Mouse (Mus musculus) gastrocnemius, postnatal 25 days (tissue): ENCODE data around the gene Polr1e. TPM values are rescaled to one million over a fixed set of nuclear protein-coding genes. Genes with fewer than 3 reads are reported as not detected.
"Not testable (repeated sequence)": the region's sequence is repeated elsewhere in the genome, so short reads cannot be mapped to it uniquely, and the experiment has no call there.

Source experiments
- DNase-seq: peaks from one replicate; pipeline ENCODE4 v3.0.0; 2022
- total RNA-seq, 2 experiments: library from RNA; stranded (reverse); gene quantifications; 1 replicate in 1 of 2; 2 replicates in 1 of 2; pipeline ENCODE4 v1.2.3; 2021

The Polr1e gene
- total RNA-seq, 2 experiments from 2014 or later: 4.0 to 4.6 TPM

- no peak for DNase-seq
Observed at GRCm38 (mm10) chr4:45005452-45005851, 12.9 kb upstream of the Polr1e start.

- no peak for DNase-seq
Observed at GRCm38 (mm10) chr4:45010806-45011415, 7.5 kb upstream of the Polr1e start.

DNA sequence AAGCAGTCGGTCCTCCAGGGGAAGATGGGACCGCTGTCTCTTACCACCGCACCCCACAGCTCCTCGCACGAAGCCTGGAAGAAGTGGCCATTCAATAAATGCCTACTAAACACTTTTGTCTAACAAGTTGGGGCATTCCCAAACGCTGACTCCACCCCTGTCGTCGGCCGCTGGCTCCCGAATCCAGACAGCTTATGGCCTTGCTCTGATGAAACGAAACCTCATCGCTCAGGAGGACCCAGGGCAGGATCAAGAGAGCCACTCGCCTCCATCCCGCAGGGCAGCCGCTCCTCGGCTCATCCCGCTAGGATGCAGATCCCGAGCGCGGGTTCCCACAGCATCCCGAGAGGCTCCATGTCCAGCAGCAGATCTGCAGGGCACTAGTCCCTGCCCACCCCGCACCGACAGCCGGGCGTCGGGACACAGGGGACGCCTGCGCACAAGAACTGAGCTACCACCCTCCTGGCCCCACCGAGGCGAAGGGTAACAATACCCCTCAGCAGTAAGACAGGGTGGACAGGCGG is 6.7 kb upstream of the Polr1e start:
- no peak for DNase-seq

- DNase-seq: peak; percentile 100
Observed at GRCm38 (mm10) chr4:45012105-45012975, 6.0 kb upstream of the Polr1e start, which contains the start of gene Zbtb5. Zbtb5 (minus strand) TSS chr4:45012412.

GRCm38 (mm10) chr4:45013031-45013431 is 5.4 kb upstream of the Polr1e start:
- no peak for DNase-seq

DNA sequence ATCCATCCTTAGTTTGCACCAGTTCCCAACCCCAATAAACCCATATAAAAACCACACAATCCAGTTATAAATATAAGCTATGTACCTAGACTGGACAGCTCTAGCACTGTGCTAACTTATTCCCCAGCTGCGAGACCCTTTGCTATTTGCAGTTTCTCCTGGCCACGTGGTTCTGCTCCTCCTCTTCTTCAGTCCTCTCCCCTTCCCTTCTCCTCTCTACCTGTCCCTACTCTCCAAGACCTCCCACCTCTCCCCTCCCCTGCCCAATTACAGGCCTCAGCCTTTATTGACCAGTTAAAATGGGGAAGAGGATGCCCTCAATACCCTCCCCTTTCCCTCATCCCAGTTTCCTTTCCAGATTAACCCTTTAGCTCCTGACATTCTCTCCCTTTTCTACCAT is 4.8 kb upstream of the Polr1e start:
- DNase-seq: no peak

DNA sequence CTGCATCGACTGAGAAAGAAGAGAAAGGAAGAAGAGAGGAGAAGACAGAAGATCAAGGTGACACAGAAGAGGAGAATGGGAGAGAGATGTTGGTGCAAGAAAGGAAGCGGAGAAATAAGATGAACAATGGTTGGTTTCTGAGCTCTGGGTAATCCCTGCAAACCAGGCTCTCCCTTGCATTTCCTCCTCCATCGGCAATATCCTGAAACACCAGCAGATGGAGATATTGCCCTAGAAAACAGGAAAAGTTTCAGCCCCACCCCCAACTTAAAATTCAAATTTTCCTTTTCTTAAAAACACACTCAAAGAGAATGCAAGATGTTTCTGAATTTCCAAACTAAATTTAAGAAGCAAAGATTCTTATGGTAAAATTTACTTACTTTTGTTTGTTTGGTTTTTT is 2.8 kb upstream of the Polr1e start:
- no peak for DNase-seq

DNA sequence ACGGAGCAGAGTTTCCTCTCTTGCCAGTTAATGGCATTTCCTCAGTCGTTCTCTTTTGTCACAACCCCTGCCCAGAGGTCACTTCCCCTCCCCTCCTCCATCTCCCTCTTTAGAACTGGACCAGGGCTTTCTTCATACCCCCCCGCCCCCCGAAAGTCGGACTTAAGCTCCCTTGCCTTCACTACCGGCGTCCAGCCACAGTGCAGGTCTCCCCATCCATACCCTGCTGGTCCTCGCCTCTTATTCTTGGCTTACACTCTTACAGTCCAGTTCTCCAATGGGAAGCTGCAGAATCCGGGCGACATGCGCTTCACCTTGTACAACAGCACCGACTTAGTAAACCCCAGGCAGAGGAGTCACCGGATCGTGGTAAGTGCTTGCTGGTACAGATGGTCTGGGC is 626 bp downstream of the Polr1e start:
- no peak for DNase-seq

DNA sequence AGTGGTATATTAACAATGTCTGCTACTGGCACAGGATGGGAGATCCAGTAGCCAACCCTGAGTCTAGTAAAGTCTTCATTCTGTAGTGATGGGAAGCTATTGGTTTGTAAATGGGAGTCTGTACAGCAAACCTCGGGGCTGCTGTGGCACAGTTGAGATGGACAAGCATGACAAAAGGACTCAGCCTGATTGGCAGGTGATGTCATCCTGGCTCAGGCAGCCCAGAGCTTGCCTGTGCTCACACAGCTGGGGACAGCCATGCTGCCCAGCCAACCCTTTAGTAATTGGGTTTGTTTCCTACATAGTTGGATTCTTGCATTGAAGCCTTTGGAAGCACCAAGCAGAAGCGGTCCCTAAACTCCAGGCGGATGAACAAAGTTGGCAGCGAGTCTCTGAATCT is 8.1 kb downstream of the Polr1e start:
- DNase-seq: no peak

DNA sequence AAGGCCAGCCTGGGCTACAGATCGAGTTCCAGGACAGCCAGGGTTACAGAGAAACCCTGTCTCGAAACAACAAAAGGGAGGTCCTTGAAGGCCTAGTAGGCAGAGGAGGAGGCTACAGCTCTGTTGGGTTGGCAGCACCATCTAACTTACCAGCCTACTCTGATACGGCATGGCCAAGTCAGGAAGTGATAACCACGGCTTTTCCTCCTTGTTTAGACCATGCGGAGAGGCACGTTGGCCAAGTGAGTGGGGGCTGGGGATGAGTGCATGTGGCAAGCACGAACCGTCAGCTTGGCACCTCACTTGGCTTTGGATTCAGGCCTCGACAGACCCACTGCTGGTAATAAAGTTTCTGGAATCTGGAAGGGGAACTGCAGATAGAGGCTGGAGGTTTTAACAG is 14.2 kb downstream of the Polr1e start:
- DNase-seq: no peak

GRCm38 (mm10) chr4:45034693-45035628 is 16.6 kb downstream of the Polr1e start:
- DNase-seq: no peak

- DNase-seq: no peak
Observed at GRCm38 (mm10) chr4:45036048-45036447, 17.7 kb downstream of the Polr1e start.

- no peak for DNase-seq
Observed at GRCm38 (mm10) chr4:45036571-45036970, 18.2 kb downstream of the Polr1e start.

- no peak for DNase-seq
Observed at GRCm38 (mm10) chr4:45037455-45038410, 19.4 kb downstream of the Polr1e start.

- DNase-seq: not testable (repeated sequence)
Observed at GRCm38 (mm10) chr4:45038879-45039278, 20.5 kb downstream of the Polr1e start.

GRCm38 (mm10) chr4:45039546-45039945 is 21.2 kb downstream of the Polr1e start:
- DNase-seq: not testable (repeated sequence)

- no peak for DNase-seq
Observed at GRCm38 (mm10) chr4:45040795-45041194, 22.4 kb downstream of the Polr1e start.

GRCm38 (mm10) chr4:45046679-45047078 is 28.3 kb downstream of the Polr1e start:
- no peak for DNase-seq

DNA sequence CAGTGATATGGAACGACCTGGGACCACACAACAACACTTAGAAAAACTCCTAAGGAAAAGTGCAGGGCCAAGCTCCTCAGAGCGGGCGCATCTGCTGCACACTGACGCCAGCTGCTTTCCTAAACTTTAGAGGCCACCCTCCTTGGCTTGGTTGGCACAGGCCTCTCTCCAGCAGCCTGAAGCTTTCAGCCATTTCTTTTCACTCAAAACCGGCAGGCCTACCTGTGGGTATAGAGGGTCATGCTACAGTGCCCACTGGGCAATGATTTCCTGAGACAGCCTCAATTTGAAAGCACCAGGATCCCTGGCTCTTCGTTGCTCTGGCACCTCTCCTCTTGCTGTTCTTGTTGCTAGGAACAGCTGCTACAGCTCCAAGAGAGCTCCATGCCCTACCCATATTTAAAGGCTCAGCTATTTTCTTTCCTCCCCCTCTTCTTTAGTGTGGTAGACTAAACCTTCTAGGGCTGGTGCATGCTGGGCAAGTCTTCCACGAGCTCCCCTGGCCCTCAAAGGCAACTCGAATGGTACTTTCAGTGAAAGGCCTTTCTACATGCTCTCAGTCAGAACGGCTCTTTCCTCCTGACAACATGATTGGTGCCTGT is 29.0 kb downstream of the Polr1e start:
- DNase-seq: no peak

- no peak for DNase-seq
Observed at GRCm38 (mm10) chr4:45047956-45048355, 29.6 kb downstream of the Polr1e start.

DNA sequence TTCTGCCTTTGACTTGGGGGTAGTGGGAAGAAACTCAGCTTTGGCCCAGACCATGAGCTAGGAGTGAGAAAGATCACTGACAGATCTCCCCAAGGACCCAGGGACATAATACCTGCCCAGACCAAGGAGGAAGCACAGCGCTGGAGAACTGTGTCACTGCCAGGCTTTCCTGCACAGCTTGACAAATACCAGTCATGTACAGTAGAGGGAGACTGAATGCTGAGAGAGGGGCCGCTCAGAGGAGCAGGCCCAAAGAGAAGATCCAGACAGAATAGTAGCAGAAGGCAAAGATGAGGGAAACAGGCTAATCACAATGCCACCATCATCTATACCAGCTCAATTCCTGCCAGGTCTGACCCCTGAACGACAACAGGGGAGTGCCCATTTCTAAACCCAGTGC is 36.5 kb downstream of the Polr1e start:
- DNase-seq: no peak
